Mouse (Mus musculus) inflammation-experienced regulatory T-cells (primary cell): Measurements from ENCODE around the gene Emp1. TPM values are rescaled to one million over a fixed set of nuclear protein-coding genes. Genes with fewer than 3 reads are reported as not detected.

ENCODE experiments used
- polyA plus RNA-seq, 2 experiments: library from polyadenylated mRNA; unstranded; fragments of 100-300 nt; shearing (Covaris generic); gene quantifications; one replicate each; pipeline ENCODE4 v1.2.1; 2017

The Emp1 gene
- polyA plus RNA-seq, result 1 to 10 TPM in 1 of 2 experiments, under 1 TPM in 1; 0.78 to 7.6 TPM

DNA sequence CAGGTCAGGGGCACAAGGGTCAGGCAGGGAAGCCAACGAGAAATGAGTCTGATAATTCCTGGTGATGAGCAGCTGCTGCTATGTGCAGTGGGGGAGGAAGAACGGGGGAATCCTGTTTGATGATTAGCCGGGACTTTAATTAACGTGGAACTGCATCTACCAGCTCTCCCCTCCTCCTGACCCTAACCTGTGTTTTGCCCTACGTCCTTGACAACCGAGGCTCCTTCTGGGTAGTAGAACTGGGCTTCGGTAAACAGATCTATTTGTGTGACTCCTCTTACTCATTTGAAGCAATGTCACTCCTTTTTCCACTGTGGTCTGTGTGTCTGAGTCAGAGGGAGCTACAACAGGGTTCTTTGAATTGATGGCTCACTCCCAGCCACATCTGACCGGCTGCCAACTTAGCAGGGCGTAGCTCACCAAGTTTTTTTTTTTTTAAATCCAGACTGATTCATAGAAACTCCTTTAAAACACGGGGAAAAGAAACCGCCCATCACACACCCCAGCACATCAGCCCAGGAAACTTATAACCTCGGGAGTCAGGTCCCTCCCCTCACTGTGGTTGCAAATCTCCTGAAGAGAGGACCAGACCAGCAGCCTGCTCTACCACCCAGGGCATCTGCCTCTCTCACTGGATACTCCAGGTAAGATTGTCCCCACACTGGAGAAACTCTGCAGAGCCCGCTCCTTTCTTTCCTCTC lies at the start of gene Emp1:
Gene Emp1 (plus strand): TSS at position 87 of the 701 bp plus-strand sequence.

Other genes starting within 250 kb of the Emp1 start
- not detected for gene Gprc5d, start 244.3 kb upstream of the Emp1 start, polyA plus RNA-seq
- gene Fam234b, start 164.6 kb upstream of the Emp1 start, polyA plus RNA-seq, result 10 to 100 TPM; 15.3 to 18.5 TPM
- gene Hebp1, start 164.5 kb upstream of the Emp1 start, polyA plus RNA-seq, result not detected
- not detected for gene Gsg1, start 108.2 kb upstream of the Emp1 start, polyA plus RNA-seq
- gene Pbp2, start 52.1 kb upstream of the Emp1 start, polyA plus RNA-seq, result not detected